Mouse (Mus musculus) liver, embryonic 16.5 days (tissue): ENCODE measurements around the gene Pmfbp1. TPM values are rescaled to one million over a fixed set of nuclear protein-coding genes. Genes with fewer than 3 reads are reported as not detected.

Source experiments
- ATAC-seq: fragments of 200-750 bp; cut with Nextera tagmentation; 2 replicates; pipeline ENCODE4 v1.8.0; 2017; ENCODE audit warnings: low read depth, mild to moderate bottlenecking, moderate number of reproducible peaks, moderate library complexity
- H3K27ac ChIP-seq: fragments of 300-500 bp; sonication (generic); 2 replicates; pipeline ENCODE4 v1.5.1; 2014; ENCODE audit warnings: mild to moderate bottlenecking, low read length
- H3K27me3 ChIP-seq: fragments of 300-500 bp; sonication (generic); 2 replicates; pipeline ENCODE4 v1.6.1; 2014; ENCODE audit warnings: low read depth, low read length, mixed read lengths; ENCODE audit not compliant: control insufficient read depth, insufficient read depth
- H3K36me3 ChIP-seq: fragments of 300-500 bp; sonication (generic); 2 replicates; pipeline ENCODE4 v1.6.1; 2014; ENCODE audit warnings: mild to moderate bottlenecking; ENCODE audit not compliant: control insufficient read depth, insufficient read depth
- H3K4me1 ChIP-seq: fragments of 300-500 bp; sonication (generic); 2 replicates; pipeline ENCODE4 v1.6.1; 2014; ENCODE audit warnings: low read depth, low read length, mixed read lengths; ENCODE audit not compliant: control insufficient read depth
- H3K4me2 ChIP-seq: fragments of 300-500 bp; sonication (generic); 2 replicates; pipeline ENCODE4 v1.6.1; 2014; ENCODE audit warnings: low read depth, low read length, mixed read lengths
- H3K4me3 ChIP-seq: fragments of 300-500 bp; sonication (generic); 2 replicates; pipeline ENCODE4 v1.5.1; 2014; ENCODE audit warnings: low read depth, mild to moderate bottlenecking, low read length
- H3K9ac ChIP-seq: fragments of 300-500 bp; sonication (generic); 2 replicates; pipeline ENCODE4 v1.6.1; 2014; ENCODE audit warnings: low read depth, low read length
- H3K9me3 ChIP-seq: fragments of 300-500 bp; sonication (generic); replicated peaks from 2 replicates; pipeline ENCODE4 v1.6.1; 2016; ENCODE audit warnings: low read length; ENCODE audit not compliant: control insufficient read depth
- WGBS: fragments of 180-500 bp; shearing (Covaris S2); extraction: QIAGEN DNeasy Blood & Tissue Kit; methylation state at CpG from one replicate; pipeline ENCODE4 v1.1.7; 2014; ENCODE audit not compliant: insufficient replicate concordance; 5-methylcytosine and 5-hydroxymethylcytosine counted together
- polyA plus RNA-seq: library from polyadenylated mRNA; unstranded; fragments of >200 nt; fragmentation: Nextera tagmentation; extraction: Ambion mirVana; gene quantifications from 2 replicates; pipeline ENCODE4 v1.2.1, GENCODE M21; 2015

The Pmfbp1 gene
- polyA plus RNA-seq, 1 experiment from 2014 or later, result not detected

- H3K27ac ChIP-seq, result peak within 1 kb of the TSS; percentile 83
- no peaks in the 10 kb centered on the region for H3K9me3 ChIP-seq
- H3K36me3 ChIP-seq, result peaks cover 8% of the 10 kb centered on the region
- H3K4me1 ChIP-seq, result peaks cover 13% of the 10 kb centered on the region
- H3K9ac ChIP-seq, result peak within 1 kb of the TSS; percentile 90
- no peaks in the 10 kb centered on the region for H3K27me3 ChIP-seq
- H3K4me2 ChIP-seq, result peak within 1 kb of the TSS; percentile 88
- under 1% methylated on average over 52 of the region's 52 CpGs for WGBS
- H3K4me3 ChIP-seq, result peak within 1 kb of the TSS; percentile 86
- ATAC-seq, result peak; percentile 99
Observed at GRCm38 (mm10) chr8:109565498-109566333, 71.9 kb downstream of the Pmfbp1 start, which contains the start of the genes Dhx38 and Txnl4b. Dhx38 (minus strand) TSS chr8:109565861. Txnl4b (plus strand) TSS chr8:109565892.

- Histone ChIP-seq H3K27ac (no peak overlapping the region), H3K4me2 (no peak overlapping the region), H3K36me3 (no peaks in the 10 kb centered on the region), H3K4me1 (peaks cover 6% of the 10 kb centered on the region), H3K4me3 (no peak overlapping the region), H3K9ac (no peak overlapping the region), H3K27me3 (no peaks in the 10 kb centered on the region), H3K9me3 (no peaks in the 10 kb centered on the region)
- 72% methylated on average over 12 of the region's 12 CpGs for WGBS
- ATAC-seq, result no peak
Observed at GRCm38 (mm10) chr8:109571139-109571538, 77.3 kb downstream of the Pmfbp1 start.

GRCm38 (mm10) chr8:109576311-109576710 lies 82.5 kb downstream of the Pmfbp1 start:
- Histone ChIP-seq H3K9ac (no peak overlapping the region), H3K9me3 (no peaks in the 10 kb centered on the region), H3K36me3 (no peaks in the 10 kb centered on the region), H3K4me2 (no peak overlapping the region), H3K4me1 (no peaks in the 10 kb centered on the region), H3K4me3 (peak overlapping the region; percentile 30), H3K27ac (no peak overlapping the region), H3K27me3 (no peaks in the 10 kb centered on the region)
- WGBS, result 55% methylated on average over 4 of the region's 4 CpGs
- no peak for ATAC-seq

GRCm38 (mm10) chr8:109578900-109579301 lies 85.1 kb downstream of the Pmfbp1 start, which contains the start of gene Hp:
Hp (minus strand) TSS chr8:109579172.
- H3K27ac ChIP-seq, result peak within 1 kb of the TSS; percentile 56
- no peaks in the 10 kb centered on the region for H3K36me3 ChIP-seq
- no peak within 1 kb of the TSS for H3K9ac ChIP-seq
- WGBS, result 34% methylated on average over 8 of the region's 8 CpGs
- peak within 1 kb of the TSS; percentile 3 for H3K4me2 ChIP-seq
- H3K4me1 ChIP-seq, result no peaks in the 10 kb centered on the region
- peak; percentile 79 for ATAC-seq
- H3K9me3 ChIP-seq, result no peaks in the 10 kb centered on the region
- H3K27me3 ChIP-seq, result no peaks in the 10 kb centered on the region
- peak within 1 kb of the TSS; percentile 30 for H3K4me3 ChIP-seq

- Histone ChIP-seq H3K4me1 (peaks cover 3% of the 10 kb centered on the region; the same call in 1 of the 2 replicates), H3K27me3 (no peaks in the 10 kb centered on the region), H3K9ac (no peak overlapping the region), H3K27ac (peak overlapping the region; percentile 32), H3K4me3 (no peak overlapping the region), H3K9me3 (no peaks in the 10 kb centered on the region), H3K4me2 (no peak overlapping the region), H3K36me3 (no peaks in the 10 kb centered on the region)
- ATAC-seq, result no peak; the same call in 1 of the 2 replicates
- 65% methylated on average over 4 of the region's 4 CpGs for WGBS
Observed at GRCm38 (mm10) chr8:109584293-109584692, 90.5 kb downstream of the Pmfbp1 start.

GRCm38 (mm10) chr8:109584830-109585229 lies 91.0 kb downstream of the Pmfbp1 start:
- Histone ChIP-seq H3K4me1 (peaks cover 3% of the 10 kb centered on the region; the same call in 1 of the 2 replicates), H3K36me3 (no peaks in the 10 kb centered on the region), H3K27me3 (no peaks in the 10 kb centered on the region), H3K4me2 (no peak overlapping the region), H3K4me3 (no peak overlapping the region), H3K27ac (peak overlapping the region; percentile 80), H3K9me3 (no peaks in the 10 kb centered on the region), H3K9ac (no peak overlapping the region)
- WGBS, result 58% methylated on average over 3 of the region's 3 CpGs
- ATAC-seq, result peak; percentile 63

- ATAC-seq, result no peak
- peak overlapping the region; percentile 80 for H3K27ac ChIP-seq
- H3K27me3 ChIP-seq, result no peaks in the 10 kb centered on the region
- H3K4me1 ChIP-seq, result peaks cover 3% of the 10 kb centered on the region; the same call in 1 of the 2 replicates
- H3K4me3 ChIP-seq, result no peak overlapping the region
- no peaks in the 10 kb centered on the region for H3K9me3 ChIP-seq
- no peaks in the 10 kb centered on the region for H3K36me3 ChIP-seq
- H3K9ac ChIP-seq, result no peak overlapping the region
- H3K4me2 ChIP-seq, result peak overlapping the region; percentile 13
Observed at GRCm38 (mm10) chr8:109585652-109586051, 91.8 kb downstream of the Pmfbp1 start.

GRCm38 (mm10) chr8:109586972-109587504 lies 93.2 kb downstream of the Pmfbp1 start:
- peak; percentile 74 for ATAC-seq
- H3K4me1 ChIP-seq, result peaks cover 3% of the 10 kb centered on the region

GRCm38 (mm10) chr8:109590901-109591300 lies 97.1 kb downstream of the Pmfbp1 start:
- Histone ChIP-seq H3K27ac (no peak overlapping the region), H3K9ac (no peak overlapping the region), H3K4me3 (no peak overlapping the region), H3K36me3 (no peaks in the 10 kb centered on the region; the same call in 1 of the 2 replicates), H3K4me2 (no peak overlapping the region), H3K4me1 (no peaks in the 10 kb centered on the region; the same call in 1 of the 2 replicates), H3K9me3 (no peaks in the 10 kb centered on the region), H3K27me3 (no peaks in the 10 kb centered on the region)
- ATAC-seq, result no peak
- 75% methylated on average over 9 of the region's 9 CpGs for WGBS

More at GRCm38 (mm10) chr8:109586972-109587504, 93.2 kb downstream of the Pmfbp1 start:
- Histone ChIP-seq H3K9me3 (no peaks in the 10 kb centered on the region), H3K4me3 (no peak overlapping the region), H3K27ac (no peak overlapping the region), H3K9ac (no peak overlapping the region), H3K36me3 (no peaks in the 10 kb centered on the region), H3K4me2 (no peak overlapping the region), H3K27me3 (no peaks in the 10 kb centered on the region)
- WGBS, result 44% methylated on average over 7 of the region's 7 CpGs
